Mouse (Mus musculus): ENCODE results near the gene Shank2.

Gene Shank2

DNA sequence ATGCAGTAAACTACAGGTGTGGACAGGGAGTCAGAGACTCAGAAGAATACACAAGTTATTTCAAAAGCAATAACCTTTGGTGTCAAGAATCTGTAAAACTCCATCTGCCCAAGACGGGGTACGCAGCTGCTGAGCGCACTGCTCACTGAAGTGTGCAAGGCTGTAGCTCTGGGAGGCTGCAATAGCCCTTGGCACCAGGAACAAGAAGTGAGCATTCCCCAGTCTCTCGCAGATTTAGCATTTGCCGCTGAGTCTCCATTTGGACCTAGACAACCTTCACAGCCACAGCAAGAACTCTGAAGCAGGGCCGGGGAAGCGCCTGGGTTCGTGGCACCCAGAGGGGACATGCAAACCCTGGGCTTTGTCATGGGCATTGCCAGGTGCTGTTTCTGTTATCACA, 371.3 kb downstream of the Shank2 start:
- DNase-seq = no peak

DNA sequence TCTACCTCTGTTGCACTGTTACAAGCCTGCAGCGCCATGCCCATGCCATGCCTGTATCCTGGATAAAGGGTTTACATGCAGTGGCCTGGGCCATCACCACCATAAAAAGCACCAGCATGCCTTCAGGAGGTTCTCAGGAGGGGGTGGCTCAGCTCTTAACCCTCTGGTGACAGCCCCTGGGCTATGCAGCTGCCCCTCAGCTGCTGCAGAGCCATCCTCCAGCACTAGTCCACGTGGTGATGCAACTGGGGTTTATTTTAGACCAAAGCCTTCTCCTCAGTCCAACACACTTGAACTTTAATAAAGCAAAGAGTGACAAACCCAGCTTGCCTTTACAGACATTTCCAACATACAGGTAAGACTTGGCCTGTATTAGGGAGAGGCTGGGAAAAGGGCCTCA, 373.8 kb downstream of the Shank2 start:
- no peak for DNase-seq

- DNase-seq = peak; percentile 35
These were observed 376.5 kb downstream of the Shank2 start for GRCm38 (mm10) chr7:144378254-144378653.

DNA sequence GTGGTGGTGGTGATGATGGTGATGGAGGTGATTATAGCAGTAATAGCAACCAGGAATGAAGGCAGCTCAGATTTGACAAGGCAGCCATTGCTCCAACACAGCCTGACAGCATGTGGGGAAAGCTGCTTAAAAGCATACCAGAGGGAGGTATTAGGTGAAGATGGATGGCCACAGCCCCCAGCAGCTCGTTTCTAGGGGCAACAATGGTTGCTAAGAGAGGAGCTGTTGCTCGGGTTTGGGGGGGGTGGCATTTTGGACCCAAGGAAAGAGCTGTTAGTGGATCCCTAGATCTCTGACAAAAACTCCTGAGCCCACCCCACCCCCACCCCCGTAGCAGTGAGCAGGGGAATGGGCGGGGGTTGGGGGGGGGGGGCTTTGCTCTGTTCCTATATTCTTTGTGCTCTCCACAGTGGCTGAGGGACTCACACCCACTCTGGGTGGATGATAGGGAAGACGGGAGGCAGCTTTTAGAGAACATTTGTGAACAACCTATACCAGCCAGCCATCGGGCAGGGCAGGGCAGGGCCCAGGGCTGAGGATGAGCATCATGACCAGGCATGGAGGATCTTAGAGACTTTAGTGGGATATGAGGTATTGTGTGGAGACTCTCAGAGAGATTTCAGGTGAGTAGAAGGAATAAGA, 377.6 kb downstream of the Shank2 start:
- no peak for DNase-seq

- DNase-seq = peak; percentile 20
These were observed 379.9 kb downstream of the Shank2 start for GRCm38 (mm10) chr7:144381588-144381987.

DNA sequence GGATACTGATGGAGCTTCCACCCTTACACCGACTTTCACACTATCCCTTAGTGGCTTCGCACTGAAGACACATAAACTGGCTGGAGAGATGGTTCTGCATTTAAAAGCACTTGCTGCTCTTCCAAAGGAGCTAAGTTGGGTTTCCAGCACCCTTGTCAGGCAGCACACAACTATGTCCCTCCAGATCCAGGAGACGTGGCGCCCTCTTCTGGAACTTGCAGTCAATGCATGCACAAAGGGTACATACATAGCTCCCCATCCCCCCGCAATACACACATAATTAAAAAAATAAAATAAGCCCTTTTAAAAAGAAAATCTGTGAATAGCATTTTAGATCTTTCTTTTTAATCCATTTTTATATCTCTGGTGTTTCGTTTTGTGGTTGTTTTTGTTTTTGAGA, 385.8 kb downstream of the Shank2 start:
- DNase-seq = no peak

DNA sequence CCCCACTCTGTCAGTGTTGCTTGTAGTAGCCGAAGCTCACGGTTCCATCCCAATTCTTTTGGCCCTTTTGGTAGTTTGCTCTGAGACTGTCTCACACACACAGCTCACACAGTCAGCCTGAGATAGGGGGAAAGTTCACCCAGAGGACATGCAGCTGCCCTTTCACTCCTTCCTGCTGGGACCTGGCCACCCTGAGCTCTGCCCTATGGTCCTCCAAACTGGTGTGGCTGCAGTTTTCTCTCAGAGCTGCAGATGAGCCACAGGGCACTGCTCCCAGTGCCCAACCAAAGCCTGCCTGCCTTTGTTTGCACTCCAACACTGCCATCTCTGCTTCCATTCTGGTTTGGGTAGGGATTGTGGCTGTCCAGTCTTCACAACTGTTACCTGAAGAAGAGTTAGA, 388.0 kb downstream of the Shank2 start:
- DNase-seq = no peak

GRCm38 (mm10) chr7:144390676-144391075, 388.9 kb downstream of the Shank2 start:
- DNase-seq = no peak

DNA sequence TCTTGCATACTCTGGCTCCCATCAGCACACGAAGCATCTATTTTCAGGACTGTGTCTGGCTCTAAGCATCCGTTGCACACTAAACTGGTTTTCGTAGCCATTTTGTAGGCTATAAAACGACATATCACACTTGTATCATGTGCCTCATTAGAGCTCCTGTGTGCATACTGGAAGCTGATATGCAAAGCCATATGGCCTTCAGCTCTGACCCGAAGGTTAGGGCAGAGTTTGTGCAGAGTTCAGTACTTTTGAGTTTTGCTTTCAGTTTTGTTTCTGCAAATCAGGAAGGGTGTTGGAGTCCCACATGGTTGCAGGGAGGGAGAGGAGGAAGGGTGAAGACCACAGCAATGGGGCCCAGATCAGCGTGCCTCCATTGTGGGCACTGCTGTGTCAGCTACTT, 390.0 kb downstream of the Shank2 start:
- no peak for DNase-seq

DNA sequence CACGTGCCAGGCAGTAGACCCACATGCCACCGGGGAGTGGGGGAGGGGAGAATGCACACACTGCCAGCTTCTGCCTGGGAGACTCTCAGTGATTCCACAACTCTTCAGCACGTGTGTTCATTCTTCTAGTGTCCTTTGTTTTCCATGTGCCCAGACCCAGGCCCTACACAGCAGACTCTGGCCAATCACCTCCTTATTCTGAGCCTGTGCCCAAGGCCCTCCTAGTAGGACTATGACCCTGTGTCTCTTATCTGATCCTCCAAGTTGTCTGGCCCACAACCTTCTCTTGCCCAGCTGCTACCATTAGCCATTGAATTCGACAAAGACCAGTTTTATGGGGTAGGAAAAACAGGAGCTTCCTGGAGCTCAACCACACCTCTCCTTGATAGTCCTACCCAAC, 400.8 kb downstream of the Shank2 start:
- DNase-seq = no peak

DNA sequence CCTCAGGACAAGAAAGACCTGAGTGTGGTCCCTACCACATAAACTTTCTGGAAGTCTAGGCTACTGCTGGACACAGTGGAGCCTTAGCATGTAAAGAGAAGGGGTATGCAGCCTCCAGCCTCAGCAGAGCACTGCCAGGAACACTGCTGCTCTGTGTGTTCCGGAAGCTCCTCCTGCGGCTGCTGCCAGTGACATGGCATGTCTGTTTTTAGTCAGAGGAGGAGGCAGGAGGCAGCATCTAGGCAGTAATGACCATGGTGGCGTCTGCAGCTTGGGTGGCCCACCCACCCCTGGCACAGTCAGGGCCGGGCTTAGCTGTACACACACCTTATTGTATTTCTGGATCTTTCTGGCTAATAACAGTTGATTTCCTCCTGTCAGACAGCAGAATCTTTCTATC, 405.9 kb downstream of the Shank2 start:
- no peak for DNase-seq

- DNase-seq = no peak
These were observed 406.8 kb downstream of the Shank2 start for GRCm38 (mm10) chr7:144408464-144409000.

GRCm38 (mm10) chr7:144409682-144410081, 408.0 kb downstream of the Shank2 start:
- DNase-seq = no peak

GRCm38 (mm10) chr7:144411967-144412906, 410.5 kb downstream of the Shank2 start:
- DNase-seq = no peak

GRCm38 (mm10) chr7:144414632-144415031, 412.9 kb downstream of the Shank2 start:
- DNase-seq = no peak

DNA sequence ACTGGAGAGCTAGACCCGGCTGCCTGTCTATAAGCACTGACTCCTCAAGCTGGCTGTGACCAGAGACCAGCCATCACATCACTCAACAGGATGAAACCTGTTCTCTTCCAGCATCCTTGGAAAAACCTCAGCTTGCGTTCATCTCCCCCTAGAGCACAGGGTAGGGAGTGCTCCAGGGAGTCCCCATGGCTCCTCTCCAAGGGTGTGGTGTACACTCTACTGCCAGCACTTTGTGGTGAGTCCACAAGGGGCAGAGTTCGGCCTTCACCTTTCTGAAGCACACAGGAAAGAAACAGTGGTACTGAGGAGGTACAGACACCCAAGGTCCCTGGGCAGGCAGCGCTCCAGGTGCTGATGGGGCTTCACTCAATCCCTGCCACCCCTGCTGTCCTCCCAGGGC, 414.1 kb downstream of the Shank2 start:
- DNase-seq = no peak

- no peak for DNase-seq
These were observed 415.5 kb downstream of the Shank2 start for GRCm38 (mm10) chr7:144417234-144417633.

- DNase-seq = peak; percentile 86
These were observed 416.1 kb downstream of the Shank2 start for GRCm38 (mm10) chr7:144417644-144418343.

- DNase-seq = no peak
These were observed 418.8 kb downstream of the Shank2 start for GRCm38 (mm10) chr7:144420552-144420951.

DNA sequence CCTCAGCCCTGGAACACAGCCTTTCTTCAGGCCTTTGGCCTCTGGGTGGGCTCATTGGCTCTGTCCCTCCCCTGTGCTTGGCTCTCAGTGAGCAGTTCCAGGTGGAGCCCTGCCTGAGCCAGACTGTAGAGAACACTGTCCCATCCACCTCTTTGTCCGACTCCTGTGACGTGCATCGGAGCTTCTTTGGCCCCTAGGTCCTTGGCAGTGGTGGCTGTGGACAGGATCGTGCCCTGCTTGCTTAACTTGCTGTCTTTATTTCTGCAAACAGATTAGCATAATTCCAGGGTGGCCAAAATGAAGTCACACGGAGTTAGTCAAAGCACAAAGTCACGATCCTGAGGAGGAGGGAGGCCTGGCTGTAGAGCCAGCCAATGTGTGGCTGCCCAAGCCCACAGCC, 419.8 kb downstream of the Shank2 start:
- DNase-seq = no peak

DNA sequence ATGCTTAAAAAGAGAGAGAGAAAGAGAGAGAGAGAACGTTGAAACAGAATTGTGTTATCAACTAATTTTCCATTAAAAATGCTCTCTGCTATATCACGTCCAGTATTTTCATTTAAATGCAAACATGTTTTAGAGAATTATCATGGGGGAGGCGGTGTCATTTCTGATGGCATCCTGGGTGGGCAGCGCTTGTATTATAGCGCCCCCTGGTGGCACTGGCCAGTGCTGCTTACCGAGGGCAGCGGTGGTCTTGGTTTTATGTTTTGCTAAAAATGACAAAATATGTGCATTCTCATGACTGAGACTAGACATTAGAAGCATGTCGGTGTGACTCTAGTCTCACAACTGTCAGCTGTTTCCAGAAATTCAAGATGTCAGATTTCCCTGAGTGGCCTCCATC, 424.2 kb downstream of the Shank2 start:
- DNase-seq = no peak

DNA sequence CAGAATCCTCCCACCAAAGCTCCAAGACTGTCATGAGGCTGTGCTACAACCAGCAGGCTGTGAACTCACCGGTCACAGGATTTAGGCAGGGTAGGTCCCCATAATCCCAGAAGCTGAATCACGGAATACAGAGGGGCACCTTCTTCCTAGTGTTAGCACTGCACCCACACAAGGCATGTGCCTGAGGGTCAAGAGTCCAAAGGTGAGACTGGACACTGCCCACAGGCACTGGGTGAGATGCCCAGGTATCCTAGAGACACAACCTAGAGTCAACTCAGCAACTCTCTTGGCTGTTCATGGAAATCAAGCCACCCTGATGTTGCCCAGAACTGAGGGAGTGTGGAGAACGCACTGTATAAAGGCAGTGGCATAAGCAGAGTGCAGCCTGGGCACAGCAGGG, 424.9 kb downstream of the Shank2 start:
- DNase-seq = no peak

DNA sequence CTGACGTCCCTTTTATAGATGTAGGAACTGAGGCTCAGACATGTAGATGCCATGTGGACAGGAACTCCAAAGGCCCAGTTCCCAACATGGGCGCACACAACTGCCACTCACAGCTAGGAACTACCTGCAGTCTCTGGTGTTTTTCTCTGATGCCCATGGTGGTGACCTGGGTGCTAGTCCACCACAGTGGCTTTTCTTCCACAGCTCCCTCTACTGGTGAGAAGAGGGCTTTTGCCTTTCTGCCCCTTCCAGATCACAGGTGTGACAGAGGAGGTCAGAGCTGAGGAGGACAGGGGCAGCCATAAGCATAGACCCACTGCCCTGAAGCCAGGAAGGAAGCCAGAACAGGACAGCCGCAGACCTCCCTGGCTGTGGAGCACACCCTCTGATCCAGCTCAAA, 425.7 kb downstream of the Shank2 start:
- DNase-seq = no peak

All from right cerebral cortex, postnatal 25 days (tissue).